Mouse (Mus musculus) granulocyte monocyte progenitor cell, adult 5-6 weeks (primary cell): ENCODE measurements around the gene Smpd3. TPM values are rescaled to one million over a fixed set of nuclear protein-coding genes. Genes with fewer than 3 reads are reported as not detected.
"Not testable (repeated sequence)": the region's sequence is repeated elsewhere in the genome, so short reads cannot be mapped to it uniquely, and the experiment has no call there.

Experiments
- ATAC-seq: replicated peaks from 2 replicates; pipeline ENCODE4 v1.8.0; 2016; ENCODE audit warnings: mild to moderate bottlenecking, moderate TSS enrichment, inconsistent platforms; ENCODE audit not compliant: poor library complexity, severe bottlenecking
- total RNA-seq, 2 experiments: library from RNA; stranded (forward) in 1 of 2; stranded (reverse) in 1 of 2; fragments of 200-712, 200-1000 nt in 1 of 2; fragments of >200 nt in 1 of 2; fragmentation: Nextera tagmentation in 1 of 2; gene quantifications; 2 replicates each; pipeline ENCODE4 v1.2.3; 2014 to 2017

Gene Smpd3
- total RNA-seq, 2 experiments from 2014 or later = not detected

DNA sequence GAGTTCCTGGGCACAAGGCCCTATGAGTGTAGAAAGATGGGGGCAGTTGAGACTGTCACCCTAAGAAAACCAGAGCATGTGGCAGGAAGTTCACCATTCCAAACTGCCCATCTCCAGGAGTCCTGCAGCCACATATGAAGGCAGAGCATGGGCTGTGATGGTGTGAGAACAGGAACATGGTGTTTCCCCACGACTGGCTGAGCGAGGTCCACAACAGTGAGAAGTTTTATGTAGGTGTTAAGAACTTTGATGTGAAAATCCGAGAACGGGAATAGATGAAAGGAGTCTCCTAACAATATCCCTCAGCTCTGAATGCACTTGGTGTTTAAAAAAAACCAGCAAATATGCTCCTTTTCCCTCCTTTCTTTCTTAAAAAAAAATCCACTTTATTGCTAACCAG lies 5.3 kb downstream of the Smpd3 start:
- no peak for ATAC-seq

DNA sequence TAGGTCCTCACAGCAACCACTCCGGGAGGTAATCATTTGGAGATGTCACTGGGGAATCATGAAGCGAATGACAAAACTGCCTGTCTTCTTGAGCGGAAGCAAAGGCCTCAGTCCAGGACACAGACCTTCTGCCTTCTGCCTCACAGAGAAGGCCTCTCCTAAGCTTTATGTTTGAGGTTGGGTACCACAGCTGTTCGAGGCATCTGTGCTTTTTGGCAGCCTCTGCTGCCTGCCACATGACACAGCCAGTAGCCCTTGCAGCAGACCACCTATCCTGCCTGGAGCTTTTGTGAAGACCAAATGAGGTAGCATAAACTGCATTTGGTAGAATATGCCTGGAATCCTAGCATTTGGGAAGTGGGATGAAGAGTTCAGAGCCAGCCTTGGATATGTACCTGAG lies 11.2 kb downstream of the Smpd3 start:
- ATAC-seq = no peak

- ATAC-seq = no peak
Measured at GRCm38 (mm10) chr8:106321434-106321833, 16.4 kb downstream of the Smpd3 start.

DNA sequence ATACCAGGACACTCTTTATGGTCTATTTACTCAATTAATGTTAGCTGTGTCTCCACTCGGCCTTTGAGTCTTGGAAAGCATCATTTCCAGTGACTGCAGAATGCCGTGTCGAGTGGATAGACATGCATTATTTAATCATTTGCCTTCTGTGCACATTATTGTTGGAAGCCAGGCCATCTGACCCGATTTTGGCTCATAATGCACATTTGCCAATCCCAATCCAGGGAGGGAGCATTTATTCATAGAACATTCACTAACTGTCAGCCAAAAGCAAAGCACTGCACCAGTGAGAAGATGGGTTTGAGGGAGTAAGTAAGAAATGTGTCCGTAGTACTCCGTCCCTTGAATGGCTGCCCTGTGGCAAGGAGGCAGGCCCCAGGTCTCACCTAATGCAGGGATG lies 17.8 kb downstream of the Smpd3 start:
- no peak for ATAC-seq

DNA sequence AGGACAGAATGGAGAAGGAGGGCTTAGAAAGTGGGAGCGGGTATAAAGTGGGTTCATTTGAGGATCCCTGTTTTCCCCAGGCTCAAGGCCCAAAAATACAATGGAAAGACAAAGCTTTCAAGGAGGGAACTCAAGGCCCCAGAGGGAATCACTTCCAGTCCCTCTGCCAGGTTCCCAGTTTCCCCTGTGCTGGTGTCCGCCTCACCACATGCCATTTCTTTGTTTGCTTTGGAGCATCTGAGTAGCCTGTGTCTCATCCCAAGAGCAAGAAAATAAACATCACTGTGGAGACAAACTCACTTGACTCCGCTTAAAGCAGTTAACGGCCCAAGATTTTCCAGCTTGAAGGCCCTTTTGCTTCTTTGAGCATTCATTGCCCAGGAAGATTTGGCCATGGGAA lies 20.7 kb downstream of the Smpd3 start:
- no peak for ATAC-seq

DNA sequence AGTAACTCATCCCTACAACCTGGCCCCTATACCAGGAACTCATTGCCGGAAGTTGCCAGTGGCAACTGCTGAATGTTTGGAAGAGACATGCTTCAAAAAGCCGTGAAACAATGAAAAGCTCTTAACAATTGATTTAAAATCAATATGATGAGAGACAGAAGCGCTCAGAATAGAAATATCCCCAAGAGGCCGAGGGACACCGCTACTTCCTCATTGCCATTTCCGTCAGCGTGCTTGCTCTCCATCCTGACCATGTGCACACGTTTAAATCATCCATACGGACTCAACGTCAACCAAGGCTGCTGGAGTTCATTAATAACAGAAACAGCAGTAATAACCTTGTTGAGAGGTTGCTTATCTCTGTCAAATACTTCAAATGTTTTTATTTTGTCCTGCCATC lies 21.3 kb downstream of the Smpd3 start:
- ATAC-seq = peak; percentile 61; the same call in 1 of the 2 replicates

- peak; percentile 61; the same call in 1 of the 2 replicates for ATAC-seq
Measured at GRCm38 (mm10) chr8:106315402-106316187, 22.2 kb downstream of the Smpd3 start.

- ATAC-seq = no peak
Measured at GRCm38 (mm10) chr8:106313799-106314198, 24.0 kb downstream of the Smpd3 start.

- ATAC-seq = no peak
Measured at GRCm38 (mm10) chr8:106313120-106313737, 24.6 kb downstream of the Smpd3 start.

GRCm38 (mm10) chr8:106311967-106312366 lies 25.8 kb downstream of the Smpd3 start:
- ATAC-seq = no peak

DNA sequence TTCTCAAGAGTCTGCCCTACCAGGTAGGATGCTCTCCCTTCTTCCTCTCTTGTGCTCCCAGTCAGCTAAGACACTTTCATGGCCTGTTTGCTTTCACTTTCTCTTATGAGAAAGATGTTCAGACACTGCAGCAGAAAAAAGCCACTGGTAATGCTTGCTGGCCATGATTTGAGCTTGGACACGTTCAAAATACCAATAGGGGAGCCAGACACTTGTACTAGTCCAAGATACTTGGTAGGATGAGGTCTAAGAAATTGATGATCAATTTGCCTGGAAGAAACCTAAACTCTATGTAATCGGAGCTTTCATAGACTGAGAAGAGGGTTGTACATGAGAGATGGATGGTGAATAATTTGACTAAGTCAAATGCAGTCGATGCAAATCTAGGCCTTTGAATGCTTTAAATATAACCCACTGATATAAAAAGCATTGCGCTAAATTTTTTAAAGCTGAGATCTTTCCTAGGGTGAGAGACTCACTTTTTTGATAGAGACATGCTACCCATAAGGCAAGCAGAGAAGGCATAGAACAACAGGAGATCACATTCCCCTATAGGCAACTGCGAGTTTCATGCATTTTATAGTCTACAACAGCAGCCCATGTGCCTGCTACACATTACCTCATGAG lies 27.6 kb downstream of the Smpd3 start:
- ATAC-seq = no peak

- ATAC-seq = not testable (repeated sequence)
Measured at GRCm38 (mm10) chr8:106308082-106308786, 29.6 kb downstream of the Smpd3 start.

DNA sequence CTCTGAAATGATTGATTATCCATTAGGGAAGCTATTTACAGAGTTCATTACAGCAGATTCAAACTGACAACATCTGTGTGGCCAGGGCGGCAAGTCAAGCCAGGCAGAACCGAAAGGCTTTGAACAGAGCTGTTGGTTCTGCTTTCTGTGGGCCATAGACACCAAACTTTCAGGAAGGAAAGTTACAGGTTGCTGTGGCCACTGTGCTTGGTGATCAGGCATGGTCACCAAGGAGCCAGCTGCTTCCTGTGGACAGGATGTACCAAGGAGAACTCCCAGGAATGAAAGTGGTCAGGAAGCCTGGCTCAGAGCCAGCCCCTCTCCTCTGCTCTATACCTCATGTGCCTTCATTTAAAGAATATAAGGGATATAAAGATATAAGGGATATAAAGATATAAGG lies 30.2 kb downstream of the Smpd3 start:
- ATAC-seq = peak; percentile 98

GRCm38 (mm10) chr8:106306711-106307248 lies 31.0 kb downstream of the Smpd3 start:
- not testable (repeated sequence) for ATAC-seq

DNA sequence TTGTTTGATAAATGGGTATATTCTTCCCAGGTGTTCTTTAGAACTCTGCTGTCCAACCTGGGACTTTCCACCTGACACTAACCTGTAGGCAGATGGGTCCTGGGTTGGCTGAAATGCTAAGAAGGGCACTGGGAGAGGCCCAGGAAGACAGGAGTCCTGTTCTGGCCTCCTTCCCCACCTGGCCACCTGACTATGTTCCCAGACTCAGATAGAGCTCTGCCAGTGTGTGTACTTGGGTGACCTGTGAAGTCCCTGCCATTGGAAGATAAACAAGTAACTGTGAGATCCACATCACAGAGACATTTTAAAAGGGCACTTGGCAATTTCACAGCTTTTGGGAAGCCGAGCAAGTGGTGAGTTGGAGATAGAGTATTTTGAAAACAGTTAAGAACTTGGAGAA lies 31.7 kb downstream of the Smpd3 start:
- ATAC-seq = no peak

DNA sequence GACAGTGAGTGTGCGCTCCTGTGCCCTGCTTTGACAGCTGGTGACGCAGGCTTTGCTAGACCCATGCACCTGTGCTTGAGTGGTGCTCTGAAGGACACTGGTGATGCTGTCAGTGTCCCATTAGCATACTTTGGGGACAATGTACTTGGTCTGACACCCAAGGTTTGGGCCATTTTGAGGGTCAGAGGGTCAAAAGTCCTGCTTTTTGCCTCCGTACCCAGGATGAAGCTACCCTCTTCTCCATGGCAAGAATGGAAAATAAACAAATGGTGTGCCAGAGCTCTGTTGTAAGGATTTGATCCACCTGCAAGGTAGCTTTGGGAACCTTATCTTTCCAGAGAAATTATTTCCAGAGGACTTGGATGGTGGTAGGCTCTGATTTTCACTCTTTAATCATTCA lies 32.5 kb downstream of the Smpd3 start:
- no peak for ATAC-seq

- ATAC-seq = no peak
Measured at GRCm38 (mm10) chr8:106304321-106304720, 33.5 kb downstream of the Smpd3 start.

DNA sequence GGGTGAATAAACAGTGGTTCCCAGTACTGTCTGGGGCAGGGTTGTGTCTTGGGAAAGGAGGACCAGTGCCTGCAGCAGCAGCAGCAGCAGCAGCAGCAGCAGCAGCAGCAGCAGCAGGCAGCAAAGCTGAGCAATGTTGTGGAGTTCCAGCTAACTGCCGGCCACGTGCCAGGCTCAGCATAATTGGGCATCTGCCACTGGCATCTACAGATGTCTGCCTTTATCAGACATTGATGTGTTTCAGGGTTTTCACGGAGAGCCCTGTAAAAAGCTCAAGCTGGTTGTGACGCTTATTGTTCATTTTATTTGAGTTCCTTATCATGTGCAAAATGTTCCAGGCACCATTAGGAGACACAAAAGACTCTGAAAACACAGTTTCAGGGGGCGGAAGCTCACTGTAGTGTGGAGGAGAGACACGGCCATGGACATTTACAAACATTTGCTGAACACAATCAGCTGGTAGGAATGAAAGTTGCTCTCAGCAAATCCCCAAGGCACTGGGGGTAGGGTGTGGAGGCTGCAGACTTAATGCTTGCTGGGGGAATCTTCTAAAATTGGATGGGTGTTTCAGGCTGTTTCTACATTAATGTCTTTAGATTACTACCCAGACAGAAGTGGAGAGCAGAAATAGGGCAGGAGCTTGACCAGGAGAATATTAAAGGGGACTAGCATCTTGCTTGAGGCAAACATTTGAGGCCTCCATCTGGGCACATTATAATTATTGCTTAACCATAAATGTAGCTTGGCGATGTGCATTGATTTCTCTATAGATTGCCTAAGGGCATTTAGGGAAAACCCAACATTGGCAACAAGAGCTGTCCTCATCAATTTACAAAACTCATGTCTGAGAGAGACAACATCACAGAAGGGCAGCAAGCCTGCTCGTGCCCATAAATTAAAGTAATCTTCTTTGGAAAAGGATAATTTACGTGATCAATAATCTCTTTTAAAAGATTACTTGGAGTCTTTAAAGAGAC lies 36.8 kb downstream of the Smpd3 start:
- no peak for ATAC-seq

DNA sequence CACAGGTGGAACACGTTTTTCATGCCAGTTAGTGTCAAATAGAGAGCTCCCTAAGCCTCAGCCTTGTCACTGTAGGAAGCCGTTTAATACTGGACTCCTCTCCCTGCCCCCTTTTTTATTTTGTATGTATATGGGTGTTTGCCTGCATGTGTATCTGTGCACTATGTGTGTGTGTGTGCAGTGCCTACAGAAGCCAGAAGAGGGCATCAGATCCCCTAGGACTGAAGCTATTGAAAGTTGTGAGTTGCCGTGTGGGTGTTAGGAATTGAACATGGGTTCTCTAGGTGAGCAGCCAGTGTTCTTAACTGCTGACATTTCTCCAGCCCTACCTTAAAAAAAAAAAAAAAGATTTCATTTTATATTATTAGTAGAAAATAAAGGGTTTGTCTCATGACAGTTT lies 38.1 kb downstream of the Smpd3 start:
- ATAC-seq = no peak
